Mouse (Mus musculus) fat pad, adult 2 months (tissue): ENCODE measurements around the gene Aknad1.
A peak's percentile ranks its signal among the peaks of the same experiment; 100 is the strongest.

Experiments used
- DNase-seq: peaks from one replicate; pipeline ENCODE4 v3.0.0-alpha.2; 2011; ENCODE audit warnings: low read depth, low spot score; ENCODE audit errors: extremely low read depth

The Aknad1 gene

GRCm38 (mm10) chr3:108782364-108782895, 43.0 kb downstream of the Aknad1 start:
- no peak for DNase-seq

GRCm38 (mm10) chr3:108786520-108786919, 47.1 kb downstream of the Aknad1 start:
- DNase-seq: no peak

GRCm38 (mm10) chr3:108787754-108788454, 48.4 kb downstream of the Aknad1 start:
- DNase-seq: no peak

GRCm38 (mm10) chr3:108788455-108788794, 49.0 kb downstream of the Aknad1 start:
- no peak for DNase-seq

- DNase-seq: no peak
Observed at GRCm38 (mm10) chr3:108789299-108789698, 49.8 kb downstream of the Aknad1 start.

- DNase-seq: peak; percentile 68
Observed at GRCm38 (mm10) chr3:108790499-108790898, 51.0 kb downstream of the Aknad1 start.

GRCm38 (mm10) chr3:108791054-108791706, 51.7 kb downstream of the Aknad1 start:
- DNase-seq: no peak

GRCm38 (mm10) chr3:108792420-108792819, 53.0 kb downstream of the Aknad1 start:
- DNase-seq: no peak

- no peak for DNase-seq
Observed at GRCm38 (mm10) chr3:108794780-108795179, 55.3 kb downstream of the Aknad1 start.

- no peak for DNase-seq
Observed at GRCm38 (mm10) chr3:108795554-108796299, 56.3 kb downstream of the Aknad1 start.

GRCm38 (mm10) chr3:108796386-108796785, 56.9 kb downstream of the Aknad1 start:
- no peak for DNase-seq

- no peak for DNase-seq
Observed at GRCm38 (mm10) chr3:108797723-108798122, 58.3 kb downstream of the Aknad1 start.

- no peak for DNase-seq
Observed at GRCm38 (mm10) chr3:108798375-108798774, 58.9 kb downstream of the Aknad1 start.

- DNase-seq: no peak
Observed at GRCm38 (mm10) chr3:108805622-108806021, 66.2 kb downstream of the Aknad1 start.

GRCm38 (mm10) chr3:108810747-108811263, 71.3 kb downstream of the Aknad1 start:
- DNase-seq: no peak

- DNase-seq: no peak
Observed at GRCm38 (mm10) chr3:108815631-108816030, 76.2 kb downstream of the Aknad1 start.

GRCm38 (mm10) chr3:108830493-108830892, 91.0 kb downstream of the Aknad1 start:
- DNase-seq: no peak

GRCm38 (mm10) chr3:108831750-108832149, 92.3 kb downstream of the Aknad1 start:
- no peak for DNase-seq
